Mouse (Mus musculus) erythroblast, embryonic 14.5 days (primary cell): Measurements from ENCODE around the gene Rcsd1. TPM values are rescaled to one million over a fixed set of nuclear protein-coding genes. Genes with fewer than 3 reads are reported as not detected.

ENCODE experiments used
- H3K27me3 ChIP-seq: 2 replicates; pipeline ENCODE4 v1.6.1; 2012; ENCODE audit warnings: inconsistent platforms; ENCODE audit not compliant: control insufficient read depth
- H3K36me3 ChIP-seq: 2 replicates; pipeline ENCODE4 v1.6.1; 2012; ENCODE audit warnings: mild to moderate bottlenecking, inconsistent platforms; ENCODE audit not compliant: control insufficient read depth
- H3K4me1 ChIP-seq: 2 replicates; pipeline ENCODE4 v1.6.1; 2012; ENCODE audit warnings: inconsistent platforms; ENCODE audit not compliant: control insufficient read depth
- H3K4me3 ChIP-seq: replicated peaks from 2 replicates; pipeline ENCODE3; 2012; ENCODE audit warnings: moderate library complexity, mild to moderate bottlenecking, inconsistent platforms
- H3K9me3 ChIP-seq: 2 replicates; pipeline ENCODE4 v1.6.1; 2012; ENCODE audit warnings: low read length, inconsistent platforms, mixed read lengths; ENCODE audit not compliant: control insufficient read depth
- GATA1 ChIP-seq: IDR thresholded peaks from 2 replicates; pipeline ENCODE4 v1.6.1; 2012; ENCODE audit warnings: low read length, inconsistent platforms, mixed read lengths
- TAL1 ChIP-seq: IDR thresholded peaks from 3 replicates; pipeline ENCODE4 v1.6.1; 2012; ENCODE audit warnings: low read length, inconsistent platforms, mixed read lengths
- polyA plus RNA-seq: library from polyadenylated mRNA; stranded (reverse); fragments of >175 nt; gene quantifications from 2 replicates; pipeline ENCODE4 v1.2.3, GENCODE M21; 2012

Gene Rcsd1
- polyA plus RNA-seq, 1 experiment = 0.11 TPM

GRCm38 (mm10) chr1:165675167-165675566 lies 34.4 kb downstream of the Rcsd1 start:
- Histone ChIP-seq H3K27me3 (no peaks in the 10 kb centered on the region), H3K9me3 (no peaks in the 10 kb centered on the region), H3K4me1 (no peaks in the 10 kb centered on the region), H3K36me3 (no peaks in the 10 kb centered on the region), H3K4me3 (no peak overlapping the region)
- TF ChIP-seq GATA1 (no peak), TAL1 (no peak)

DNA sequence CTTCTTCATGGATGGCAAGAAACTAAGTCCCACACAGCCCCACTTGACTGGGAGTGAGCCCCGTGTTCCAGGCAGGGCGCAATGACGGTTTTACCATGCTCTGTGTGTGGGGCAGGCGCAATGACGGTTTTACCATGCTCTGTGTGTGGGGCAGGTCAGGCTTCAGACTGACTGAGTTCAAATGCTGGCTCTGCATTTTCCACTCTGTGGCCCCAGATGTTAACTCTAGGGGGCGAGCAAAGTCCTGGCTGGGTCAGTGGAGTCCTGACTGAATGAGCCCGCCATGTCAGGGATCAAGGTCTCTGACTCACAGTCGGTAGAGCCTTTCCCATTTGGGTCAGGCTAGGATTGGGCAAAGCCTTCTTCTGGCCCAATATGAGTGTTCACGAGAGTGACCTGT lies 37.2 kb downstream of the Rcsd1 start:
- no peaks in the 10 kb centered on the region for H3K36me3 ChIP-seq
- TF ChIP-seq GATA1 (no peak), TAL1 (no peak)
- no peak overlapping the region for H3K4me3 ChIP-seq
- H3K27me3 ChIP-seq = no peaks in the 10 kb centered on the region
- no peaks in the 10 kb centered on the region for H3K9me3 ChIP-seq
- no peaks in the 10 kb centered on the region for H3K4me1 ChIP-seq

- Histone ChIP-seq H3K4me3 (no peak overlapping the region), H3K27me3 (no peaks in the 10 kb centered on the region), H3K36me3 (no peaks in the 10 kb centered on the region), H3K9me3 (no peaks in the 10 kb centered on the region), H3K4me1 (no peaks in the 10 kb centered on the region)
- TF ChIP-seq GATA1 (no peak), TAL1 (no peak)
These were observed 39.5 kb downstream of the Rcsd1 start for GRCm38 (mm10) chr1:165670056-165670455.

GRCm38 (mm10) chr1:165668904-165669303 lies 40.7 kb downstream of the Rcsd1 start:
- TF ChIP-seq GATA1 = no peak
- no peak for TF ChIP-seq TAL1
- Histone ChIP-seq H3K9me3 (no peaks in the 10 kb centered on the region), H3K4me3 (no peak overlapping the region), H3K4me1 (no peaks in the 10 kb centered on the region), H3K36me3 (no peaks in the 10 kb centered on the region), H3K27me3 (no peaks in the 10 kb centered on the region)

- H3K27me3 ChIP-seq = no peaks in the 10 kb centered on the region
These were observed 42.2 kb downstream of the Rcsd1 start for GRCm38 (mm10) chr1:165667380-165667779.

GRCm38 (mm10) chr1:165666944-165667343 lies 42.6 kb downstream of the Rcsd1 start:
- no peaks in the 10 kb centered on the region for H3K36me3 ChIP-seq
- no peaks in the 10 kb centered on the region for H3K27me3 ChIP-seq
- H3K4me1 ChIP-seq = no peaks in the 10 kb centered on the region
- H3K4me3 ChIP-seq = no peak overlapping the region
- TF ChIP-seq GATA1 (no peak), TAL1 (no peak)
- no peaks in the 10 kb centered on the region for H3K9me3 ChIP-seq

More at GRCm38 (mm10) chr1:165667380-165667779, 42.2 kb downstream of the Rcsd1 start:
- no peaks in the 10 kb centered on the region for H3K4me1 ChIP-seq
- no peak overlapping the region for H3K4me3 ChIP-seq
- no peaks in the 10 kb centered on the region for H3K9me3 ChIP-seq
- no peak for TF ChIP-seq GATA1
- no peak for TF ChIP-seq TAL1
- H3K36me3 ChIP-seq = no peaks in the 10 kb centered on the region

- no peaks in the 10 kb centered on the region for H3K27me3 ChIP-seq
- no peaks in the 10 kb centered on the region for H3K9me3 ChIP-seq
- no peak overlapping the region for H3K4me3 ChIP-seq
- TF ChIP-seq TAL1 = no peak
- no peak for TF ChIP-seq GATA1
- no peaks in the 10 kb centered on the region for H3K36me3 ChIP-seq
- H3K4me1 ChIP-seq = no peaks in the 10 kb centered on the region
These were observed 43.8 kb downstream of the Rcsd1 start for GRCm38 (mm10) chr1:165665758-165666157.

DNA sequence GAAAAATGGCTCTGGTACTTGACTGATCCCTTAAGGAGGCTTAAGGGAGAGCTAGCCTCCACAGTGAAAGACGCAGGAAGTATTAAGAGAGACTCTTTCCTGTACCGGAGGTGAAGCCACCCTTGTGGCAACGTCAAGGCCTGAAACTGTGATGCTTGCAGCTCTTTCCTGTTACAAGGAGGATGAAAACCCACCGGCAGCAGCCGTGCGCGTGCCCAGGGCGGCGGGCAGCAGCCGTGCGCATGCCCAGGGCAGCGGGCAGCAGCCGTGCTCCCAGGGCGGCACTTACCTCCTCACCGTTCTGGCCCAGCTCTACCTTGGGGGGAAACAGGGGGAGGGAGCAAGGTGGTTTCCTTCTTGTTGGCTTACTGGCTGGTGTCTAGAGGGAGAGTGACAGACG lies 46.3 kb downstream of the Rcsd1 start:
- no peaks in the 10 kb centered on the region for H3K36me3 ChIP-seq
- no peaks in the 10 kb centered on the region for H3K9me3 ChIP-seq
- H3K4me3 ChIP-seq = no peak overlapping the region
- no peak for TF ChIP-seq TAL1
- TF ChIP-seq GATA1 = no peak
- no peaks in the 10 kb centered on the region for H3K27me3 ChIP-seq
- H3K4me1 ChIP-seq = no peaks in the 10 kb centered on the region

- Histone ChIP-seq H3K4me1 (no peaks in the 10 kb centered on the region), H3K27me3 (no peaks in the 10 kb centered on the region), H3K9me3 (no peaks in the 10 kb centered on the region), H3K36me3 (no peaks in the 10 kb centered on the region), H3K4me3 (no peak overlapping the region)
- TF ChIP-seq GATA1 = no peak
- TF ChIP-seq TAL1 = no peak
These were observed 46.9 kb downstream of the Rcsd1 start for GRCm38 (mm10) chr1:165662426-165663192.
